Mouse (Mus musculus): ENCODE measurements at regions not wholly inside any gene's neighbourhood (a gene's known extent, or its start where the extent isn't known, plus 50 kb on each side); places are given as distances from the start of the nearest gene placed in this dataset.
A peak's percentile ranks its signal among the peaks of the same experiment; 100 is the strongest.

DNA sequence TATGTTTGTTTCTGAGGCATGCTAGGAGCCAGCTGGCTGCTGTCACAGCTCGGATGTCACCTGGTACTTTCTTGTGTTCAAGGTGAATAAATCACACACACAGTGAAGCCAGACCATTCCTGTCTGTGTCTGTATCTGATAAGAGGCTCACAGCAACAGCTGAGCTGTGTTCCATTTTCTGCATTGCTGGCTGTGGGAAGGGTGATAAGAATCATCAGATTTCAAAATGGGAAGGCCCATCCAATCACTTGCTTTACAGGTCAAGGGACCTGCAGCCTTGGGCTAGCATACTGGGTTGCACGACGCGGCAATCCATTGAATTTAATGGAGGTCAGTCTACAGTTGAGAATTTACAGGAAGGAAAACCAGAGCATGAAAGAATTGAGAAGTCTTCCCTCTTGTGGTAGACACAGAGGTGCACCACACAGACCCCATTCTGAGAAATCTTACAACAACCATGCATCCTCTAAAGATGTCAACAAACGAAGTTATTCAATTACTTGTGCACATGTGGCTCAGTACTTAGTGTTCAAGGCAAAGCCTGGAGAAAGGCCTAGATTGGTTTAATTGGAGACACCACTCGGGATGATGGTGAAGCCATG lies 135.2 kb downstream of the Gm12728 start:
- H3K9me3 ChIP-seq, result no peaks in the 10 kb centered on the region
- no peaks in the 10 kb centered on the region for H3K36me3 ChIP-seq (replicated peaks)
- H3K4me3 ChIP-seq, result no peak overlapping the region
- 0 out of 2 replicates have a peak, but pooled peaks cover 4% of the 10 kb centered on the region for H3K4me1 ChIP-seq
- DNase-seq (ENCODE audit: low spot score), result no peak
- WGBS, result 81% methylated on average over 6 of the region's 6 CpGs
- H3K27ac ChIP-seq (replicated peaks), result no peak overlapping the region
- H3K27me3 ChIP-seq (replicated peaks; ENCODE audit: low read depth, poor library complexity, severe bottlenecking), result no peaks in the 10 kb centered on the region

DNA sequence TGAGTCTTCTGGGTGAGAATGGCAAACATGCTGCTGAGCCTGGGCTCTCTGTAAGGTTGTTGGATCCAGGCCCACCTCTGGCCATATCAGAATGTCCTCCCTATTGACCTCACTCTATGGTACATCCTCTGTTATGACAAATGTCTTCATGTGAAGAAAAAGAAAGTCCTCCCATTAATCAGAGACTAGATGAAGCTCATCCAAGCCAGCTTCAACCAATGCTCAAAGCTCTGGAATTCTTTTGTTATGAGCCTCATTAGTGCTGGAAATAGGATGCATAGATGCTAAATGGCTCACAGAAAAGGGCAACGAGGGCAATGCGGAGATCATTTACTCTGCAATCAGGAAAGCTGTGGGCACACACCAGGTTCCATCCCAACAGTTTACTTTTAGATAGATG lies 135.8 kb downstream of the Gm12728 start:
- 95% methylated on average over 2 of the region's 2 CpGs for WGBS
- no peaks in the 10 kb centered on the region for H3K36me3 ChIP-seq (replicated peaks)
- H3K27ac ChIP-seq (replicated peaks), result no peak overlapping the region
- 0 out of 2 replicates have a peak, but pooled peaks cover 4% of the 10 kb centered on the region for H3K4me1 ChIP-seq
- H3K27me3 ChIP-seq (replicated peaks; ENCODE audit: low read depth, poor library complexity, severe bottlenecking), result no peaks in the 10 kb centered on the region
- no peak for DNase-seq (ENCODE audit: low spot score)
- no peaks in the 10 kb centered on the region for H3K9me3 ChIP-seq
- no peak overlapping the region for H3K4me3 ChIP-seq

DNA sequence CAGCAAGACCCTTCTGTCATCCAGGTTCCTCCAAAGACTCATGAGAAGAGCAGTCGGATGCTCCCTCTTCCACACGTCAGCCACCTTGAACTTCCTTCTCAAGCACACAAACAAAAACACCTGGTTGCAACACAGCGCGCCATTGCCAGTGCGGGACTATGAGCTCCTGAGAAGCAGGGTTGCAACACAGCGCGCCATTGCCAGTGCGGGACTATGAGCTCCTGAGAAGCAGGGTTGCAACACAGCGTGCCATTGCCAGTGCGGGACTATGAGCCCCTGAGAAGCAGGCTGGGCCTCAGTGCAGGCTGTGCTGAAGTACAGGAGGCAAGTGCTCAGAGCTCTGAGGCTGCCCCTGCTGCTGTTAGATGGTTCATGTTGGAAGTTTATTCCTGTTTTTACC lies 140.0 kb downstream of the Gm12728 start:
- Histone ChIP-seq H3K4me3 (no peak overlapping the region), H3K27ac (replicated peaks) (no peak overlapping the region), H3K27me3 (replicated peaks; ENCODE audit: low read depth, poor library complexity, severe bottlenecking) (no peaks in the 10 kb centered on the region), H3K4me1 (0 out of 2 replicates have a peak, but pooled peaks cover 2% of the 10 kb centered on the region), H3K36me3 (replicated peaks) (no peaks in the 10 kb centered on the region), H3K9me3 (no peaks in the 10 kb centered on the region)
- WGBS, result 94% methylated on average over 10 of the region's 10 CpGs
- no peak for DNase-seq (ENCODE audit: low spot score)

DNA sequence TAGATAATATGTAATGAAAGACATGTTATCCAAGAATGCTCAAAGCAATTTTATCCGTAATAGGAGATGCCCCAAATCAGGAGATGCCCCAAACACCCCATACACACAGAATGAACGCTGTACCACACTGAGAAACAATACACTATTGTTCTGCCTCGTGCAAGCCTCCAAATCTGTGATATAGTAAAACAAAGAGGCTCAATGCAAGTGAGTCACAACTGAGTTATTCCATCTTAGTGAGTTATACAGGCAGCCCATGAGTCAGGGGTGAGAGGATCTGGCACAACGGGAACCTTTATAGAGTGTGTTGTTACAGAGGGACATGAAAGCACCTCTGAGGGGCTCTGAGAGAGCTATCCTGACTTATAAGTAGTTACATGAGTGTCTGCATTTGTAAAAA lies 145.3 kb downstream of the Gm12728 start:
- no peak for DNase-seq (ENCODE audit: low spot score)
- H3K4me3 ChIP-seq, result no peak overlapping the region
- H3K9me3 ChIP-seq, result no peaks in the 10 kb centered on the region
- H3K27me3 ChIP-seq (replicated peaks; ENCODE audit: low read depth, poor library complexity, severe bottlenecking), result no peaks in the 10 kb centered on the region; the same call in 1 of the 2 replicates
- WGBS, result 56% methylated on average over 4 of the region's 4 CpGs
- H3K4me1 ChIP-seq, result peaks cover 17% of the 10 kb centered on the region
- H3K36me3 ChIP-seq (replicated peaks), result no peaks in the 10 kb centered on the region
- no peak overlapping the region for H3K27ac ChIP-seq (replicated peaks)

DNA sequence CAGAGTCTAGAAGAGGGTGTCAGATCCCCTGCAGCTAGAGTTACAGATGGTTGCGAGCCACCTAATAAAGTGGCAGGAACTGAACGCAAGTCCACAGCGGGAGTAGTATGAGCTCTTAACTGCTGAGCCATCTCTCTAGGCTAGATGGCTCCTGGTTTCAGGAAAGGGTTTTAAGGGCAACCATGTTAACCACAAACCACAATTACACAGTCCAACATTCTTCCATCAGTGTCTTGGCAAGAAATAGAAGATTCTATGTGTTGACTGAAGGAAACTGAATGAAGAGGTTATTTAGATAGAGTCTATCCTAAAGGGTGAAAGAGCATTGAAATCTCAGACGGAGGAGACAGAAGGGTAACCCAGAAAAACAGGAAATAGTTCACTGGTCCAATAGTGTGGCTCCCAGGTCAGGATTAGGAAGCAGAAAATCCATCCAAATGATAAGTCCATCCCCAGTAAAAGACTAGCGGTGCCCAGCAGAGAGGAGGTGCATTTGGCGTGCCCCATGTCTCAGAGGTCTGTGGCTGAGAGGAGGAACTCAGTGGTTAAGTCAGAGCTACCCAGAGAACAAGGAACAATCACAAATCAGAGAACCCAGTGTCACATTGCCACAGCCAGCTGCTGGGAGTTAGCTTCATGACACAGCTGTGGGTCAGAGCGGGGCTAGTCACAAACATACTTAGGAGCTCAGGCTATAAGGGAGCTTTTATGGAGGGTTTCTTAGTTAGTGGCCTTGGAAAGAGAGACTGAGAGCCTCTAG lies 147.3 kb downstream of the Gm12728 start:
- Histone ChIP-seq H3K4me1 (peaks cover 27% of the 10 kb centered on the region), H3K9me3 (no peaks in the 10 kb centered on the region), H3K4me3 (no peak overlapping the region), H3K27ac (replicated peaks) (0 out of 2 replicates have a peak overlapping the region, but pooled peaks have one; percentile 40), H3K27me3 (replicated peaks; ENCODE audit: low read depth, poor library complexity, severe bottlenecking) (no peaks in the 10 kb centered on the region; the same call in 1 of the 2 replicates), H3K36me3 (replicated peaks) (no peaks in the 10 kb centered on the region)
- DNase-seq (ENCODE audit: low spot score), result no peak
- 91% methylated on average over 7 of the region's 7 CpGs for WGBS

DNA sequence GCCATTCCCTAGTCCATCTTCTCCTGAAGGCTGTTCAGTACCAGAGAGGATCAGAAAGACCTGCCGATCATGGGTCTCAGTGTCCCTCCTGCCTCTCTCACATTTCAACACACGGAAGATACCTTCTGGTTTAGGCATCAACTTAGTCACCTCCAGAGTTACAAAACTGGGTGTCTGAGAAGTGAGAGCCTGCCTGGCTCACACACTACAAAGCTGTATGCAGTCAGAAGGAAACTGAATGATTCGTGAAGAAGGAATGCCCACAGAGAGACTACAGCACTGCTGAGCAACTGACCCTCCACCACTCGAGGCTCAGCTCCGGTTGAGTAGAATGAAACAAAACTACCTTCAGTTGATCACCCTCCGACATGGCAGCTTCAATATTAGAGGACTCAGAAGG lies 147.9 kb downstream of the Gm12728 start:
- Histone ChIP-seq H3K4me3 (no peak overlapping the region), H3K9me3 (no peaks in the 10 kb centered on the region), H3K27me3 (replicated peaks; ENCODE audit: low read depth, poor library complexity, severe bottlenecking) (peaks cover under 1% of the 10 kb centered on the region; the same call in 1 of the 2 replicates), H3K27ac (replicated peaks) (0 out of 2 replicates have a peak overlapping the region, but pooled peaks have one; percentile 40), H3K36me3 (replicated peaks) (no peaks in the 10 kb centered on the region), H3K4me1 (peaks cover 29% of the 10 kb centered on the region)
- 91% methylated on average over 6 of the region's 6 CpGs for WGBS
- no peak for DNase-seq (ENCODE audit: low spot score)

DNA sequence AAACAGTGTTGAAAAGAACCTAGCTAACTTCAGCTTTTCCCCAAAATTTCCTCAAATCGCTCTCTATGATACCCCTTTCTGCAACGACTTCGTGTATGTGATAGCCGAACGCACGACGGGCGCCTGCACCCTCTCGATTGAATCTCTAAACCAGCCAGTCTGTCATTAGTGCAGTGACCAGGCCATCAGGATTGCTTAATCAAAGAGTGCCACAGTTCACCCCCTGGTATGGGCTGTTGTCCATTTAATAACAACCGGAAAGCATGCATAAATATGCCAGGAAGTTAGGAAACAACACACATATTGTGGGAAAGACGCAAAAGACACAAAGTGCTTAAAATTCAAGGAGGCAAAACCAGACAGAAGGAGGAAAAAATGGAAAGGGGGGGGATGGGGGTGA lies 149.2 kb downstream of the Gm12728 start:
- 78% methylated on average over 11 of the region's 11 CpGs for WGBS

DNA sequence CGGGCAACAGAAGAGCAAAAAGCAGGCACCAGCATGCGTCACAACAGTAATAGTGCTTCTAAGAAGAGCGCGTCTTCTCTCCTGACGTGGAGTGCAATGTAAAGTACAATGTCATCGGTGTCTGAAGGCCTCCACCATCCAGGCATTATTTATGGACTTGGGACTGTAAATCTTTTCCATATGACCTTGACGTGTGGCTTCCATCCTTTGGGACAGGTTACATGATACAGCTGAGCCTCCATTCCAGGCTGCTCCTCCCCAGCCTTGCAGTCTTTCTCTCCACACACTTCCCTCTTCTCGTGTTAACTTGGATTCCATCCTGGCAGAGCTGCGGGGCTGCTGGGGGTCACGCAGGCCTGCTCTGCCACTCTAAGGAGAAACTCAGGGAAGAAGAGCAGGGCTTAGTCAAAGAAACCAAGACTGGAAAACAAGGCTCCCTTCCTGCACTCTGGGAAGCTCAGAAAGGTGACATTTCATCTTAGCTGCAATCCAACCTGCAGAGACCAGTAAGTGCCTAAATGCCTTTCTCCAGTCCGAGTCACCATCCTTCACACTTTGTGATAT lies 150.0 kb downstream of the Gm12728 start:
- H3K27me3 ChIP-seq (replicated peaks; ENCODE audit: low read depth, poor library complexity, severe bottlenecking), result peaks cover 4% of the 10 kb centered on the region; the same call in 1 of the 2 replicates
- peaks cover 40% of the 10 kb centered on the region for H3K4me1 ChIP-seq
- no peaks in the 10 kb centered on the region for H3K36me3 ChIP-seq (replicated peaks)
- DNase-seq (ENCODE audit: low spot score), result peak; percentile 44
- H3K9me3 ChIP-seq, result no peaks in the 10 kb centered on the region
- 59% methylated on average over 11 of the region's 11 CpGs for WGBS
- no peak overlapping the region for H3K4me3 ChIP-seq
- peak overlapping the region; percentile 68; the same call in 1 of the 2 replicates for H3K27ac ChIP-seq (replicated peaks)

More for the DNA sequence above, 149.2 kb downstream of the Gm12728 start:
- no peaks in the 10 kb centered on the region for H3K9me3 ChIP-seq
- peaks cover 32% of the 10 kb centered on the region for H3K4me1 ChIP-seq
- no peak for DNase-seq (ENCODE audit: low spot score)
- peak overlapping the region; percentile 30; the same call in 1 of the 2 replicates for H3K27ac ChIP-seq (replicated peaks)
- H3K4me3 ChIP-seq, result no peak overlapping the region
- peaks cover 4% of the 10 kb centered on the region; the same call in 1 of the 2 replicates for H3K27me3 ChIP-seq (replicated peaks; ENCODE audit: low read depth, poor library complexity, severe bottlenecking)
- no peaks in the 10 kb centered on the region for H3K36me3 ChIP-seq (replicated peaks)

DNA sequence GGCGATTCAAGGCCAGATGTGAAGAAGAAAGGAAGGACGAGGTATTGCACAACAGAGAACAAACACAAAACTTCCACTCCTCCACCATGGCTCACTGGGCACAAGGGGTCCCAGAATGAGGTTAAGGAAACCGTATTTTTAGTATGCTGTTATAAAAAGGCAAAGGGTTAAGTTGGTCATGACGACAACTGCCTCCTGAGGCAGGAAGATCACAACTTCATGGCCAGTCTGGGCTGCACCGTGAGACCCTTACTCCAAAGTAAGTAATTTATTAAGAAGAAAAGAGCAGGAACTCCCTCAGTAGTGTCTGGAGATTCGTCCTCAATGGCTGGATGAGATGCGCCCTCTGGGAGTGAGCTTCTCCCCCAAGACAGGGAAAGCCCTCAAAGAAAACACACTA lies 151.2 kb downstream of the Gm12728 start:
- Histone ChIP-seq H3K27ac (replicated peaks) (peak overlapping the region; percentile 86), H3K36me3 (replicated peaks) (no peaks in the 10 kb centered on the region), H3K4me3 (no peak overlapping the region), H3K4me1 (peaks cover 47% of the 10 kb centered on the region), H3K27me3 (replicated peaks; ENCODE audit: low read depth, poor library complexity, severe bottlenecking) (peaks cover 4% of the 10 kb centered on the region; the same call in 1 of the 2 replicates), H3K9me3 (no peaks in the 10 kb centered on the region)
- WGBS, result 89% methylated on average over 7 of the region's 7 CpGs
- DNase-seq (ENCODE audit: low spot score), result no peak

DNA sequence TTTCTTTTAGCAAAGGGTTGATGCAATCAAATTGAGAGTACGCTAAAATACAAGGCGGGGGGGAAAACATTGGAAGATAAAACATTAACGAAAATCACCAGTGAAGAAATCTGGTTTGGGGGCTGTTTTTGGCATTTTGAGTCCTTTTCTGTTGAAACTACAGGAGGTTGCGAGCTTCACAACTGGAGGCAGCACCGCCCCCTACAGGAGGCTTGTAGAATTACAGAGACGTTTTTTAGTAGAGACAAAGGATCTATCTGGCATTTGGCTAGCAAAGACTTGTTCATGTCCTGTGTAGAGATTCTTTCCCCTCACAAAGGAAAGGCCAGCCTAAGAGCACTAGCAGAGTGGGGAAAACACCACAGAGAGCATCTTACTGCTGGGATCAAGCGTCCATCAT lies 152.1 kb downstream of the Gm12728 start:
- Histone ChIP-seq H3K9me3 (no peaks in the 10 kb centered on the region), H3K4me1 (peaks cover 47% of the 10 kb centered on the region), H3K4me3 (no peak overlapping the region), H3K36me3 (replicated peaks) (no peaks in the 10 kb centered on the region), H3K27me3 (replicated peaks; ENCODE audit: low read depth, poor library complexity, severe bottlenecking) (peaks cover 4% of the 10 kb centered on the region; the same call in 1 of the 2 replicates), H3K27ac (replicated peaks) (peak overlapping the region; percentile 86)
- DNase-seq (ENCODE audit: low spot score), result peak; percentile 81
- 39% methylated on average over 7 of the region's 7 CpGs for WGBS

DNA sequence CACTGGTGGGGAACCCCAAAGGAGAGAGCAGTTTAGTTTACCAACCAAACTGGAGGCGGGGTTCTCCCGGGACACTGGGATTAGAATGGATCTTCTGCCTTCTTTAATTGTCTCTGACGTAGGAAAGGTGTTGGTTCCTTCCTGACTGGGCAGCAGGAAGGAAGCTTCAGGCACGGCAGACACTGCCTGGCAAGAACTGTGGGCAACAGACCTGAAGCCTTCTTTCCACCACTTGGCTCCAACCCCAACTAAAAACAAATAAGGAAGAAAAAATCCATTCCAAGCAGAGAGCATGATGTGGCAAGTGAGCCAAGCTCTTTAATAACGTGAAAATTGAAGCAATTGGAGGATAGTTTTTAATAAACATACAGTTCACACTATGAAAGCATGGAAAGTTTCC lies 155.3 kb downstream of the Gm12728 start:
- Histone ChIP-seq H3K4me3 (no peak overlapping the region), H3K4me1 (peaks cover 30% of the 10 kb centered on the region), H3K36me3 (replicated peaks) (no peaks in the 10 kb centered on the region), H3K27ac (replicated peaks) (peak overlapping the region; percentile 63; the same call in 1 of the 2 replicates), H3K27me3 (replicated peaks; ENCODE audit: low read depth, poor library complexity, severe bottlenecking) (0 out of 2 replicates have a peak, but pooled peaks cover 4% of the 10 kb centered on the region), H3K9me3 (no peaks in the 10 kb centered on the region)
- WGBS, result 78% methylated on average over 5 of the region's 5 CpGs
- DNase-seq (ENCODE audit: low spot score), result no peak

DNA sequence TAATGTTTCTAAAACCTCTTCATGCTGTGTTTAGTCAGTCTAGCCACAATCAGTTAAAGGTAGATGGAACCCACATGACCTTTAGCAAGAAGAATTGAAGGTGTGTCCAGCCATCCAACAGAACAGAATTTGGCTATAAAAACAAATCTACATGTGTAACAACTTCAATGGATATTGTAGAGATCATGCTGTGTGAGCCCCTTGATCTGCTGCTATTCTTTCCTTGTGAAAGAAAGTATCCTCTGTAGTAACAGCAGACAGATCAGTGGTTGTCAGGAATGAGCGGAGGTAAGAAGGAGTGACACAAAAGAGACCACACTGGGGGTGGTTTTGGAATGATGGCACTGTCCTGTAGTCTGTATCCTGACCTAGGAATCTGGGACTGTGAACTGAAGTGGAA lies 156.3 kb downstream of the Gm12728 start:
- H3K27me3 ChIP-seq (replicated peaks; ENCODE audit: low read depth, poor library complexity, severe bottlenecking), result 0 out of 2 replicates have a peak, but pooled peaks cover 4% of the 10 kb centered on the region
- 85% methylated on average over 1 of the region's 1 CpGs for WGBS
- no peak for DNase-seq (ENCODE audit: low spot score)
- H3K4me1 ChIP-seq, result peaks cover 30% of the 10 kb centered on the region
- no peaks in the 10 kb centered on the region for H3K36me3 ChIP-seq (replicated peaks)
- H3K9me3 ChIP-seq, result no peaks in the 10 kb centered on the region
- H3K27ac ChIP-seq (replicated peaks), result no peak overlapping the region
- no peak overlapping the region for H3K4me3 ChIP-seq
